Mouse (Mus musculus) midbrain, embryonic 14.5 days (tissue): ENCODE results near the gene Shcbp1l. TPM values are rescaled to one million over a fixed set of nuclear protein-coding genes. Genes with fewer than 3 reads are reported as not detected.
"Not testable (repeated sequence)": the region's sequence is repeated elsewhere in the genome, so short reads cannot be mapped to it uniquely, and the experiment has no call there.

Experiments used
- ATAC-seq: fragments of 200-750 bp; cut with Nextera tagmentation; 2 replicates; pipeline ENCODE4 v1.8.0; 2017; ENCODE audit warnings: moderate number of reproducible peaks, moderate library complexity; ENCODE audit not compliant: low FRiP score, low TSS enrichment
- DNase-seq: peaks from one replicate; pipeline ENCODE4 v3.0.0-alpha.2; 2015
- H3K27ac ChIP-seq: fragments of 300-500 bp; sonication (generic); replicated peaks from 2 replicates; pipeline ENCODE4 v1.5.1; 2014; ENCODE audit warnings: mild to moderate bottlenecking, low read depth, low read length, moderate library complexity
- H3K27me3 ChIP-seq: fragments of 300-500 bp; sonication (generic); 2 replicates; pipeline ENCODE4 v1.6.1; 2014; ENCODE audit warnings: low read length, control low read depth, mixed read lengths; ENCODE audit not compliant: control insufficient read depth, insufficient read depth
- H3K36me3 ChIP-seq: fragments of 300-500 bp; sonication (generic); 2 replicates; pipeline ENCODE4 v1.6.1; 2014; ENCODE audit warnings: low read length, control low read depth; ENCODE audit not compliant: control insufficient read depth, insufficient read depth
- H3K4me1 ChIP-seq: fragments of 300-500 bp; sonication (generic); 2 replicates; pipeline ENCODE4 v1.6.1; 2014; ENCODE audit warnings: mild to moderate bottlenecking, antibody characterized with exemption, low read length, control low read depth; ENCODE audit not compliant: control insufficient read depth, insufficient read depth
- H3K4me2 ChIP-seq: fragments of 300-500 bp; sonication (generic); 2 replicates; pipeline ENCODE4 v1.6.1; 2014; ENCODE audit warnings: mild to moderate bottlenecking, low read length, moderate library complexity
- H3K4me3 ChIP-seq: fragments of 300-500 bp; sonication (generic); replicated peaks from 2 replicates; pipeline ENCODE4 v1.5.1; 2014; ENCODE audit warnings: low read depth, low read length
- H3K9ac ChIP-seq: fragments of 300-500 bp; sonication (generic); replicated peaks from 2 replicates; pipeline ENCODE4 v1.6.1; 2014; ENCODE audit warnings: mild to moderate bottlenecking, low read length, moderate library complexity
- H3K9me3 ChIP-seq: fragments of 300-500 bp; sonication (generic); 2 replicates; pipeline ENCODE4 v1.6.1; 2016; ENCODE audit warnings: low read length, control low read depth, mixed read lengths; ENCODE audit not compliant: control insufficient read depth
- WGBS: fragments of 180-500 bp; shearing (Covaris S2); extraction: QIAGEN DNeasy Blood & Tissue Kit; methylation state at CpG from one replicate; pipeline ENCODE4 v1.1.7; 2014; 5-methylcytosine and 5-hydroxymethylcytosine counted together
- polyA plus RNA-seq: library from polyadenylated mRNA; unstranded; fragments of >200 nt; fragmentation: Nextera tagmentation; extraction: Ambion mirVana; gene quantifications from 2 replicates; pipeline ENCODE4 v1.2.1, GENCODE M21; 2014

The Shcbp1l gene
- polyA plus RNA-seq, 1 experiment from 2014 or later: 0.26 TPM

DNA sequence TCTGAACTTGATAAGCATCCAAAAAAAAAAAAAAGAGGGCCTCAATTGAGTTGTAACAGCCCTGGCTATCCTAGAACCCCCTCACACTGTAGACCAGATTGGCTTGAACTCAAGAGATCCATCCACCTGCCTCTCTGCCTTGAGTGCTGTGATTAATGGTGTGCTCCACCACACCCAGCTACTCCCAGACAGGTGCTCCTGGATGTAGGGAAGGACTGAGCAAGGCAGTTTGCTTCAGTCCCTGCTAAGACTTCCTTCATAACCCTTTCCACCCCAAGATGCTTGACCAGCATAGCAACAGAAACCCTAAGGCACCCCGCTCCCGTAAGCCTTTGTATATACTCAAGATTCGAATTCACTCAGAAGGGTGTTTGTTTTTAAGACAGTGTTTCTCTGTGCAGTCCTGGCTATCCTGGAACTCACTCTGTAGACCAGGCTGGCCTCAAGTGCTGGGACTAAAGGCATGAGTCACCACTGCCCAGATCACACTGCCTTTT is 28.2 kb downstream of the Shcbp1l start:
- peaks cover 54% of the 10 kb centered on the region for H3K36me3 ChIP-seq
- H3K27ac ChIP-seq: no peak overlapping the region
- 89% methylated on average over 3 of the region's 3 CpGs for WGBS
- H3K9me3 ChIP-seq: no peaks in the 10 kb centered on the region
- ATAC-seq (no peak), DNase-seq (no peak)
- H3K9ac ChIP-seq: no peak overlapping the region
- H3K27me3 ChIP-seq: no peaks in the 10 kb centered on the region
- no peak overlapping the region for H3K4me2 ChIP-seq
- no peaks in the 10 kb centered on the region for H3K4me1 ChIP-seq
- H3K4me3 ChIP-seq: no peak overlapping the region

DNA sequence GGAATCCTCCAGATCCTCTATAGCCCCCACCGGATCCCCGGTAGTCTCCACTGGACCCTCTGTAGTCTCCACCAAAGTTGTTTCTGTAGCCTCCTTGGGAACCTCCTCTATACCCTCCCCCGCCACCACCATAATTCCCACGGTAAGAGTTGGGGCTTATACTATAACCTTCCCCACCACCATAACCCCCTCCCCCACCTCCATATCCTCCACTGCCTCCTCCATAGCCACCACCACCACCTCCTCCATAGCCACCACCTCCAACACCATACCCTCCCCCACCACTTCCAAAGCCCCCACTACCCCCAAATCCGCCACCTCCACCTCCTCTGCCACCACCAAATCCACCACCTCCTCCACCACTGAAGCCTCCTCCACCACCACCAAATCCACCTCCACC is 31.2 kb downstream of the Shcbp1l start:
- DNase-seq: no peak

GRCm38 (mm10) chr1:153461796-153462195 is 36.8 kb downstream of the Shcbp1l start:
- Histone ChIP-seq H3K9me3 (no peaks in the 10 kb centered on the region), H3K27me3 (no peaks in the 10 kb centered on the region), H3K4me1 (no peaks in the 10 kb centered on the region), H3K4me3 (no peak overlapping the region), H3K27ac (no peak overlapping the region), H3K9ac (no peak overlapping the region), H3K4me2 (no peak overlapping the region), H3K36me3 (peaks cover 92% of the 10 kb centered on the region)
- ATAC-seq (no peak), DNase-seq (no peak)
- 88% methylated on average over 1 of the region's 1 CpGs for WGBS

More for the DNA sequence above, 31.2 kb downstream of the Shcbp1l start:
- peak; percentile 34; the same call in 1 of the 2 replicates for ATAC-seq
- peaks cover 79% of the 10 kb centered on the region for H3K36me3 ChIP-seq
- no peak overlapping the region for H3K9ac ChIP-seq
- no peak overlapping the region for H3K4me2 ChIP-seq
- H3K4me1 ChIP-seq: no peaks in the 10 kb centered on the region
- H3K27me3 ChIP-seq: no peaks in the 10 kb centered on the region
- 0 out of 2 replicates have a peak overlapping the region, but pooled peaks have one; percentile 13 for H3K27ac ChIP-seq
- no peak overlapping the region for H3K4me3 ChIP-seq
- 90% methylated on average over 5 of the region's 5 CpGs for WGBS
- H3K9me3 ChIP-seq: no peaks in the 10 kb centered on the region

DNA sequence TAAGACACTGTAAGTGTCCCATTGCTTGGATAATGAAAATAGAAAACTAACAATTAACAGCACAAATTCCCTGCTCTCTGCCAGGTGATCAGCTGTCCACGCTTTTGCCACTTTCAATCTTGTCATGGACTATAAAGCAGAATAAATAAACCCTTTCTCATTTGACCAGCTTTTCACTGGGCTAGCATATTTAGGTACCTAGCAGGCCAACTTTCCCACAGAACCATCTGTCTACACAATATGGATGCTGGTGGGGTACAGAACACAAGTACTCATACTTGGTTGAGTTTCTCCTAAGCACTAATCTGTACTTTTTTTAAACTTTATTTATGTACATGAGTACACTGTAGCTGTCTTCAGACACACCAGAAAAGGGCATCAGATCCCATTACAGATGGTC is 54.3 kb downstream of the Shcbp1l start:
- Histone ChIP-seq H3K27me3 (no peaks in the 10 kb centered on the region), H3K4me1 (no peaks in the 10 kb centered on the region), H3K9me3 (no peaks in the 10 kb centered on the region), H3K27ac (no peak overlapping the region), H3K4me3 (no peak overlapping the region), H3K9ac (no peak overlapping the region), H3K36me3 (peaks cover 81% of the 10 kb centered on the region), H3K4me2 (no peak overlapping the region)
- ATAC-seq: no peak
- WGBS: 90% methylated on average over 1 of the region's 1 CpGs
- no peak for DNase-seq

- DNase-seq (peak; percentile 86), ATAC-seq (no peak)
- H3K9me3 ChIP-seq: no peaks in the 10 kb centered on the region
- no peaks in the 10 kb centered on the region for H3K27me3 ChIP-seq
- peaks cover 69% of the 10 kb centered on the region for H3K36me3 ChIP-seq
- H3K27ac ChIP-seq: no peak overlapping the region
- peaks cover 11% of the 10 kb centered on the region for H3K4me1 ChIP-seq
- no peak overlapping the region for H3K4me2 ChIP-seq
- H3K9ac ChIP-seq: no peak overlapping the region
- 43% methylated on average over 1 of the region's 1 CpGs for WGBS
- no peak overlapping the region for H3K4me3 ChIP-seq
Measured at GRCm38 (mm10) chr1:153480386-153481024, 55.5 kb downstream of the Shcbp1l start.

DNA sequence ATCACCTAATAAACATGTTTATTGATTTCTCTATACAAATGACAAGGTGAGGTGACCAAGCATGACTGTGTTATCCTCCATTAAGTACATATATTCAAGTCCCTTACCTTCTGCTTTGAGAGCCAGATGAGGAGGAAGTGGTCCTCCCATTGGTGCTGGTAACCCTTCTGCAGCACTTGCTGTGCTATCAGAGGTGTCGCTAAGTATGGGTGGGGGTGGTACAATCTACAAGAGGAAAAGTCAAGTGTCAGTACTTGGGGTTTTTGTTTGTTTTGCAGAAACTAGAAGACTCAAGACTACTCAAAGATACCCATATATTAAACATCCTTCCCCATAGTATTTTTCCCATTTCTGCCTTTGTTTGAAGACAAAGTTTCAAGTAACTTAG is 56.1 kb downstream of the Shcbp1l start:
- H3K9ac ChIP-seq: no peak overlapping the region
- peaks cover 16% of the 10 kb centered on the region for H3K4me1 ChIP-seq
- no peak for ATAC-seq
- H3K27me3 ChIP-seq: no peaks in the 10 kb centered on the region
- no peak overlapping the region for H3K4me2 ChIP-seq
- 81% methylated on average over 1 of the region's 1 CpGs for WGBS
- no peaks in the 10 kb centered on the region for H3K9me3 ChIP-seq
- no peak overlapping the region for H3K4me3 ChIP-seq
- H3K27ac ChIP-seq: no peak overlapping the region
- DNase-seq: no peak
- H3K36me3 ChIP-seq: peaks cover 65% of the 10 kb centered on the region

- 0 out of 2 replicates have a peak overlapping the region, but pooled peaks have one; percentile 13 for H3K9ac ChIP-seq
- H3K36me3 ChIP-seq: peaks cover 23% of the 10 kb centered on the region
- no peak overlapping the region for H3K27ac ChIP-seq
- WGBS: 38% methylated on average over 2 of the region's 2 CpGs
- H3K4me1 ChIP-seq: peaks cover 18% of the 10 kb centered on the region
- DNase-seq (no peak), ATAC-seq (no peak)
- H3K27me3 ChIP-seq: no peaks in the 10 kb centered on the region
- no peaks in the 10 kb centered on the region for H3K9me3 ChIP-seq
- peak overlapping the region; percentile 71 for H3K4me2 ChIP-seq
- peak overlapping the region; percentile 100 for H3K4me3 ChIP-seq
Measured at GRCm38 (mm10) chr1:153485201-153485796, 60.3 kb downstream of the Shcbp1l start.

GRCm38 (mm10) chr1:153486120-153486519 is 61.2 kb downstream of the Shcbp1l start:
- H3K27ac ChIP-seq, H3K27me3 ChIP-seq, ATAC-seq, DNase-seq, H3K9me3 ChIP-seq: not testable (repeated sequence)
- H3K36me3 ChIP-seq: peaks cover 15% of the 10 kb centered on the region
- H3K4me1 ChIP-seq: peaks cover 18% of the 10 kb centered on the region
- H3K4me3 ChIP-seq: peak overlapping the region; percentile 100
- peak overlapping the region; percentile 95 for H3K9ac ChIP-seq
- H3K4me2 ChIP-seq: peak overlapping the region; percentile 71
- WGBS: 9% methylated on average over 6 of the region's 6 CpGs
